Mouse (Mus musculus) heart, adult 2 months (tissue): ENCODE measurements around the gene Themis2.

ENCODE experiments used
- CTCF ChIP-seq: fragments of 200-600 bp; IDR thresholded peaks from 2 replicates; pipeline ENCODE4 v1.8.1; 2022; ENCODE audit warnings: antibody characterized with exemption, mild to moderate bottlenecking, moderate library complexity
- EP300 ChIP-seq: fragments of 200-500 bp; IDR thresholded peaks from 2 replicates; pipeline ENCODE4 v1.6.1; 2011; ENCODE audit warnings: low read depth, low read length, control low read depth; ENCODE audit not compliant: insufficient read depth

DNA sequence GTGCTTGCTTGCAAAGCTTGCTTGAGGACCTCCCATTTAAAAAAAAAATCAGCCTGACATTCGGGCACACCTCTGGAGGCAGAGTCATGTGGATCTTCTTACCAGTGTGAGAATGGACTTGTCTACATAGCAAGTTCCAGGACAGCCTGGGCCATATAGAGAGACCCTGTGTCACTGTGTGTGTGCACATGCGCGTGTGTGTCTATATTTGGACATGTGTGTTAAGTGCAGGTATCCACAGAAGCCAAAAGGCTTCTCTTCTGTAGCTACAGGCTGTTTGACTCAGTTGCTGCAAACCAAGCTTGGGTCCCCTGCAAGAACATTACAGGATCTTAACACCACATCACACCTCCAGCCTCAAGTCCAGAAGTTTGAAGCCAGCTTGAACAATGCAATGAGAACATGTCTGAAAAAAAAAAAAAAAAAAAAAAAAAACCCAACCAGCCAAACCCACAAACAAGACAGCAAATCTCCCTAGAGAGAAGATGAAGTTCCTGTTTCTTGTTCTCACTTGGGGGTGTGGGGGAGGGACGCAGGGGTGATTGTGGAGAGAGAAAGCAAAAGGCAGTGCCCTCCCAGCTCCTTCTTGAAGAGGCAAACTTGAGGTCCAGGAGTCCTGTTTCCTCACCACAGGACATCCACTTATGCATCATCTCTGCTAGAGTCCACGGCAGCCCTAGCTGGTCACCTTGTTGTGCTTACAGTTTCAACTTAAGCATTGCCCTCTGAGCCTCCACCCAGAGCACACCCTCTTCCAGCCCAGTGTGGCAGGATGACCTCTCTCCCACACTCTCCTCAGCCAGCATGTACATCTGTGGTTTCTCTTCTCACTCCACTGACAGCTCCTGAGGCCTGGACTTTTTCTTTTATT lies 11.8 kb upstream of the Themis2 start:
- TF ChIP-seq EP300, result no peak
- no peak for TF ChIP-seq CTCF
